Mouse (Mus musculus): Measurements from ENCODE around the gene Clic6. TPM values are rescaled to one million over a fixed set of nuclear protein-coding genes. Genes with fewer than 3 reads are reported as not detected.

Clic6 gene
- total and polyA plus RNA-seq, 3 experiments, result not detected

DNA sequence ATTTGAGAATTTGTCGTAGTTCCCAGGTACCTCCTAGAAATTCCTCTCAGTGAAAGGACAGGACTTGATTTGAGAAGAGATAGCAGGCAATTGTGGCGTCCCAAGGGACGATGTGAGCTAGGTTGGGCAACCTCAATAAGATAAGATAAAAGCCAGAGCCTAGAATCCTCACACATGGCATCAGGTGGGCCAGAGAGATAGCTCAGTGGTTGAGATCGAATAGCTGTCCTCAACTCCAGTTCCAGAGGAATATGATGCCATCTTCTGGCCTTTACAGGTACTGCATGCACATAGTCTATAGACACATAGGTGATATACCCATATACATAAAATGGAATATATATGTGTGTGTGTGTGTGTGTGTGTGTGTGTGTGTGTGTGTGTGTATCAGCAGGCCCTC lies 2.0 kb downstream of the Clic6 start (continued):
- peak; percentile 45 to 71 for TF ChIP-seq EP300 (IDR thresholded peaks at IDR 0.05; ENCODE audit: low read depth in 1 of 2, low read length in 2 of 2)
- TF ChIP-seq JUND (IDR thresholded peaks at IDR 0.05; ENCODE audit: low read depth, low read length), result no peak
- no peak for TF ChIP-seq NELFE (IDR thresholded peaks at IDR 0.05; ENCODE audit: low read depth, low read length)
- TF ChIP-seq UBTF (IDR thresholded peaks at IDR 0.05; ENCODE audit: borderline replicate concordance, insufficient read depth, low read depth, low read length), result no peak
- peak; percentile 44; the same call in 1 of the 2 replicates for TF ChIP-seq ETS1 (IDR thresholded peaks at IDR 0.05; ENCODE audit: low read depth, low read length)
- TF ChIP-seq USF1 (IDR thresholded peaks at IDR 0.05; ENCODE audit: low read depth, low read length), result no peak
- TF ChIP-seq HCFC1 (IDR thresholded peaks at IDR 0.05; ENCODE audit: low read depth, low read length), result no peak
- peak; percentile 90 for TF ChIP-seq RAD21 (IDR thresholded peaks at IDR 0.05; ENCODE audit: low read depth, low read length)
- no peak for TF ChIP-seq NRF1 (IDR thresholded peaks at IDR 0.05; ENCODE audit: insufficient read depth, low read depth, low read length, poor library complexity, severe bottlenecking)
- peak; percentile 61 for TF ChIP-seq ZC3H11A (IDR thresholded peaks at IDR 0.05; ENCODE audit: low read depth, low read length)
- no peak for TF ChIP-seq E2F4 (IDR thresholded peaks at IDR 0.05; ENCODE audit: borderline replicate concordance, low read depth, low read length)
- TF ChIP-seq RCOR1 (IDR thresholded peaks at IDR 0.05; ENCODE audit: low read depth, low read length), result peak; percentile 72

GRCm38 (mm10) chr16:92488456-92488855 lies 2.9 kb downstream of the Clic6 start:
- Histone ChIP-seq H3K27ac (ENCODE audit: control insufficient read depth, low read depth, low read length) (no peak overlapping the region), H3K4me3 (ENCODE audit: control insufficient read depth in 1 of 2, insufficient read depth in 1 of 2, low read depth in 2 of 2, low read length in 2 of 2) (no peak overlapping the region), H3K4me1 (ENCODE audit: control insufficient read depth in 1 of 2, insufficient read depth in 2 of 2, low read length in 2 of 2) (peaks cover 5 to 17% of the 10 kb centered on the region in 2 experiments), H3K9ac (ENCODE audit: control insufficient read depth, low read depth, low read length, poor library complexity, severe bottlenecking) (no peak overlapping the region), H3K36me3 (ENCODE audit: control insufficient read depth in 1 of 2, insufficient read depth in 2 of 2, low read length in 2 of 2) (peaks cover 0 to 7% of the 10 kb centered on the region in 2 experiments; a peak in 2 of 4 replicates), H3K9me3 (replicated peaks; ENCODE audit: insufficient read depth, low read length) (no peaks in the 10 kb centered on the region), H3K27me3 (ENCODE audit: control insufficient read depth in 1 of 2, insufficient read depth in 2 of 2, low read length in 2 of 2) (no peaks in the 10 kb centered on the region; a peak in 1 of 4 replicates), H3K79me2 (ENCODE audit: control insufficient read depth, insufficient read depth, low read length, poor library complexity) (no peaks in the 10 kb centered on the region)
- TF ChIP-seq BHLHE40 (IDR thresholded peaks at IDR 0.05; ENCODE audit: borderline replicate concordance, low read depth, low read length), result no peak
- DNase-seq (ENCODE audit: low read depth, low spot score), result no peak

DNA sequence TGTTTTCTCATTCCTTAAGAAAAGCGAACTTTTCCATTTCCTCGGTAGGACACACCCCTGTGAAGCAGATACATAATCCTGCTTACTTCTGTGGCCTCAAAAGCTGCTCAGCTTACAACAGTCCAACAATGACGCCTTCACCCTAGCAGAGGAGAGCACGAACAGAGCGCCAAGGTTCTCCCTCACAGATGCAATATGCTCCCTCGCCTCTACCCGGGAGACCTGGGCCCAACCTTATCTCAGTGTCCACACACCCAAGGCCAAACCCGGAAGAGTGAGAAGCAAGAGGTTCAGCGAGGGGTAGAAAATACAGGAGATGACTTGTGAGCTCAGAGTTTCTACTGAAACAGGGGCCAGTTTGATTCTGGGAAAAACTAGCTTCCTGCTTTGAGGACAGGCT lies 3.8 kb downstream of the Clic6 start:
- peak; percentile 52 for DNase-seq (ENCODE audit: low read depth, low spot score)
- Histone ChIP-seq H3K27ac (ENCODE audit: control insufficient read depth, low read depth, low read length) (no peak overlapping the region), H3K4me1 (ENCODE audit: control insufficient read depth in 1 of 2, insufficient read depth in 2 of 2, low read length in 2 of 2) (peaks cover 10 to 21% of the 10 kb centered on the region in 2 experiments), H3K79me2 (ENCODE audit: control insufficient read depth, insufficient read depth, low read length, poor library complexity) (no peaks in the 10 kb centered on the region), H3K4me3 (ENCODE audit: control insufficient read depth in 1 of 2, insufficient read depth in 1 of 2, low read depth in 2 of 2, low read length in 2 of 2) (0 out of 4 replicates have a peak overlapping the region, but pooled peaks of 1 of the 2 experiments have one; percentile 13), H3K9ac (ENCODE audit: control insufficient read depth, low read depth, low read length, poor library complexity, severe bottlenecking) (peak overlapping the region; percentile 13; the same call in 1 of the 2 replicates), H3K9me3 (replicated peaks; ENCODE audit: insufficient read depth, low read length) (no peaks in the 10 kb centered on the region), H3K27me3 (ENCODE audit: control insufficient read depth in 1 of 2, insufficient read depth in 2 of 2, low read length in 2 of 2) (no peaks in the 10 kb centered on the region; a peak in 1 of 4 replicates), H3K36me3 (ENCODE audit: control insufficient read depth in 1 of 2, insufficient read depth in 2 of 2, low read length in 2 of 2) (peaks cover 0 to 11% of the 10 kb centered on the region in 2 experiments; a peak in 2 of 4 replicates)
- TF ChIP-seq MAFK (IDR thresholded peaks at IDR 0.05; ENCODE audit: borderline replicate concordance, low read depth, low read length), result no peak
- peak in 1 of 2 experiments; percentile 19; a peak in 1 of 4 replicates for TF ChIP-seq EP300 (IDR thresholded peaks at IDR 0.05; ENCODE audit: low read depth in 1 of 2, low read length in 2 of 2)
- TF ChIP-seq ETS1 (IDR thresholded peaks at IDR 0.05; ENCODE audit: low read depth, low read length), result no peak
- TF ChIP-seq USF2 (IDR thresholded peaks at IDR 0.05; ENCODE audit: borderline replicate concordance in 1 of 2, insufficient read depth in 1 of 2, low read depth in 1 of 2, low read length in 2 of 2), result no peak
- peak; percentile 40; the same call in 1 of the 2 replicates for TF ChIP-seq TAL1 (IDR thresholded peaks at IDR 0.05; ENCODE audit: low read length)
- TF ChIP-seq JUND (IDR thresholded peaks at IDR 0.05; ENCODE audit: low read depth, low read length), result no peak
- TF ChIP-seq ELF1 (IDR thresholded peaks at IDR 0.05; ENCODE audit: low read depth, low read length), result peak; percentile 55; the same call in 1 of the 2 replicates
- no peak for TF ChIP-seq HCFC1 (IDR thresholded peaks at IDR 0.05; ENCODE audit: low read depth, low read length)
- no peak for TF ChIP-seq SIN3A (IDR thresholded peaks at IDR 0.05; ENCODE audit: low read length)
- no peak for TF ChIP-seq RCOR1 (IDR thresholded peaks at IDR 0.05; ENCODE audit: low read depth, low read length)
- no peak for TF ChIP-seq GABPA (IDR thresholded peaks at IDR 0.05; ENCODE audit: low read depth, low read length)
- TF ChIP-seq TCF12 (IDR thresholded peaks at IDR 0.05; ENCODE audit: low read depth, low read length), result no peak
- no peak for TF ChIP-seq E2F4 (IDR thresholded peaks at IDR 0.05; ENCODE audit: borderline replicate concordance, low read depth, low read length)
- TF ChIP-seq MAZ (IDR thresholded peaks at IDR 0.05; ENCODE audit: low read depth, low read length), result no peak
- TF ChIP-seq ZC3H11A (IDR thresholded peaks at IDR 0.05; ENCODE audit: low read depth, low read length), result no peak
- no peak for TF ChIP-seq CHD2 (IDR thresholded peaks at IDR 0.05; ENCODE audit: low read length)
